Mouse (Mus musculus): ENCODE measurements around the gene Mcm5. TPM values are rescaled to one million over a fixed set of nuclear protein-coding genes. Genes with fewer than 3 reads are reported as not detected.

Mcm5 gene
- total RNA-seq, 2 experiments from 2014 or later: 3.1 to 4.0 TPM

DNA sequence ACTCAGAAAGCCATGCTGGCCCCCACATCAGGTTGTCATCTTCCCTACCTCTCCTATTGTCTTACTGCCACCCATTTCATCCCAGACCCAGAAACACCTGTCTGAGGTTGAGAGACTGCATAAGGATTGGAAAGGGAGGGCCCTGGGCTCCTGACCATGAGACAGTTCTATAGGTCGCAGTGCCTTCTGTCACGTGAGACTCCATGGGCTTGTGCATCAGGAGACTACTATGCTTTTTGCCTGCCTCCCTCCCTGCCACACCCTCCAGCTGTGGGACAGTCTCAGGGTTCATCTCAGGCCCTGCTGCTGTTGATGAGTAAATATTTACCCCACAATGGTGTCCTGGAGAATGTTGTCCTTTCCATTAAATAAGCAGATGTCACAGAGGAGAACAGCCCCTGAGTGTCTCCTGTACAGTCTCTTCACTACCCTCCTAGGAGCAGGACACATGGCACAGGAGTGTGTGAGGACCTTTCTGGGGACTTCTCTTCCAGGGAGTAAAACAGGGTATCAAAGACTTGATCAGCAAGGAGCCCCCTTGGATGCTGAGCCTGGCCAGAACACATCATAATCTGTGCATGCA is 46.5 kb downstream of the Mcm5 start:
- DNase-seq: no peak
- intact Hi-C loops (cut with DNase I): no loop called here

DNA sequence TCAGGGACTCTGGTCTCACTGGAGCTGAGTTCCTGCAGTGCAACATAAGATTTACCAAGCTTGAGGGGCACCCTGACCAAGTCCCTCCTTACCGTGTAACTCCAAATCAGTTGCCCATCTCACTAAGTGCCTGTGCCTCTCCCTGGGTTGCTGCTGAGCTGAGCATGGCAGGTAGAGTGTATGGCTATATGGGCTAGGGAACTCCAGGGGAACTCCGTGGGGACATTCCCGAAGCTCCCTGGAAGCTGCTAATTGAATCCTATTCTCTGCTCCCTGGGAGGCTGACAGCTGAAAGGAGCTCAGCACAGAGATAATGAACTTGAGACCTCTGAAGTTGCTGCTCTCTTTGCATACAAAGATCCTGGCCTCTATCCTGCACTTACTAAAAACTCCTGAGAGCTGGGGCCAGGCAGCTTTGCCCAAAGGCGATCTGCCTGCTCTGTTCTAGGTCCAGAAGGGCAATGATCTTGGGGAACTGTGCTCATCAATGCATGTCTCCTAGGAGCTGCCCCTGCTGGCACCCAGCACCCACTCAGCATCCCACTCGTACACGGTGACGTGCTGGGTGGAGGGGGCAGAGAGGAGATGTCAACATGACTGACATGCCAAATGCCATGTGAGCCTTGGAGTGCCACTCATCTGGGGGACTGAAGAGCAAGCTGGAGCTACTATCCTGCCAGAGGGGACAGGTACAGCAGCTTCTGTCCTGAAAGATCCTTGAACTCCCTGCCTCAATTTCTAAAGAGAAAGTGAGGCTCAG is 48.3 kb downstream of the Mcm5 start:
- no peak for DNase-seq
- intact Hi-C loops (cut with DNase I): no loop called here

DNA sequence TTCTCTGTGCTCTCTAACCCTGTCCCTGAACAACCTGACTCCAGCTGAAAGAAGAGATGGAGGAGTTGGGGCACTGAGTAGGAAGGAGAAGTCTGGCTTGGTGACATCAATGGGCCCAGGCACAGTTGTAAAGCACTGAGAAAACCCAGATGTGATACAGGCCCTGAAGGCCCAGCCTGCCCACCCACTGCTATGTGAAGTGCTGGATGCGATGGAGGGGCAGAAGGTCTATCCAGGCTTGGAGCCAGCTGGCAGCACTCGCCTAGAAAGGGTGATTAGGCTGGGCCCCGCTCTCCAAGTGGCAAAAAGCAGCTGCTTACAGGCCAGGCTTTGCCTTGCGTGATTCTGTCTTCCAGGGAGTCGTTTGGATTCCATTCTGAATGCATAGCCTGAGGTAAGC is 60.0 kb downstream of the Mcm5 start:
- intact Hi-C loops (cut with DNase I): no loop called here
- DNase-seq: no peak

DNA sequence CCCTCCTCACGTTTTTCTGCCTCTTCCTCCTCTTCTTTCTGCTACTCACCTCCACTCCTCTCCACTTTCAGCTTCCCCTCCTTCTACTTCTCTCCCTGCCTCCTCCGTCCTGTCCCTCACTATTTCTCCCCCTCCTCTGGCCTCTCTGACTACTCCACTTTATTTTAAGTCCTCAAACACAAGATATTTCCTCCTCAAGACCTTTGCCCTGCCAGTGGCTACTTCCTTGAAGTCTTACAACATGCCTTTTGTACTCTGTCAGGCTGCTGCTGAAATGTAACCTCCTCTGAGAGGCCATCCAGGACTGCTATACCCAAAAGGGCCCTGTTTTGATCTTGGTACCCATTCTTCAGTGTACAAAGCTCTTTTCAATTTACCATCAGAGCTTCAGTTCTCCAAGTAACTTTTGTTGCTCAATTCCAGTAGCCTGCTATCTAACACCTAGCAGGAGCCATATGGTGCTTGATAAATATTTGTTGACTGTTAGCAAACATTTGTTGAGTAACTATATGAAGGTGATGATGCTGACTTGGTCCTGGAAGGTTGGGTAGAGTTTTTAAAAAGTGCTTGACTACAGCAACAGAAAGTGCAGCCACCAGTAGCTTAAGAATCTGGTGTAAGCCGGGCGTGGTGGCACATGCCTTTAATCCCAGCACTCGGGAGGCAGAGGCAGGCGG is 62.8 kb downstream of the Mcm5 start:
- DNase-seq: no peak
- intact Hi-C loops (cut with DNase I): no loop called here

Other genes starting within 250 kb of the Mcm5 start
- gene Isx, start 236.4 kb upstream of the Mcm5 start, total RNA-seq (2021): not detected
- 10 to 100 TPM; 12.7 to 16.3 TPM for gene Hmgxb4, start 116.2 kb upstream of the Mcm5 start, total RNA-seq (2021)
- 10 to 100 TPM; 60.7 to 71.3 TPM for gene Tom1, start 75.9 kb upstream of the Mcm5 start, total RNA-seq (2021)
- gene Hmox1, start 15.9 kb upstream of the Mcm5 start, total RNA-seq (2021): 10 to 100 TPM; 12.1 to 21.6 TPM
- gene Rasd2, start 104.4 kb downstream of the Mcm5 start, total RNA-seq (2021): 1 to 10 TPM; 3.1 to 4.7 TPM

All from heart, postnatal 36 days (tissue).